Mouse (Mus musculus): ENCODE measurements at regions not wholly inside any gene's neighbourhood (a gene's known extent, or its start where the extent isn't known, plus 50 kb on each side); places are given as distances from the start of the nearest gene placed in this dataset.

GRCm38 (mm10) chr11:45643629-45644325 is 208.1 kb upstream of the Clint1 start:
- H3K27ac ChIP-seq = no peak overlapping the region
- no peak for DNase-seq (ENCODE audit: low spot score in 2 of 2)
- no peak overlapping the region for H3K4me3 ChIP-seq
- no peak for TF ChIP-seq CTCF (conservative IDR thresholded peaks at IDR 0.05)

- H3K4me3 ChIP-seq = no peak overlapping the region
- H3K27ac ChIP-seq = no peak overlapping the region
- no peak for DNase-seq (ENCODE audit: low spot score in 2 of 2)
- peak; percentile 52 for TF ChIP-seq CTCF (conservative IDR thresholded peaks at IDR 0.05)
These were observed 206.0 kb upstream of the Clint1 start for GRCm38 (mm10) chr11:45645815-45646214.

- Histone ChIP-seq H3K4me3 (no peak overlapping the region), H3K27ac (no peak overlapping the region)
- DNase-seq (ENCODE audit: low spot score in 2 of 2) = no peak
- TF ChIP-seq CTCF (conservative IDR thresholded peaks at IDR 0.05) = peak; percentile 69
These were observed 204.0 kb upstream of the Clint1 start for GRCm38 (mm10) chr11:45647888-45648287.

- H3K27ac ChIP-seq = no peak overlapping the region
- no peak overlapping the region for H3K4me3 ChIP-seq
- TF ChIP-seq CTCF (conservative IDR thresholded peaks at IDR 0.05) = no peak
- no peak for DNase-seq (ENCODE audit: low spot score in 2 of 2)
These were observed 195.6 kb upstream of the Clint1 start for GRCm38 (mm10) chr11:45656260-45656659.

- no peak for TF ChIP-seq CTCF (conservative IDR thresholded peaks at IDR 0.05)
- Histone ChIP-seq H3K4me3 (no peak overlapping the region), H3K27ac (no peak overlapping the region)
- DNase-seq (ENCODE audit: low spot score in 2 of 2) = no peak
These were observed 181.6 kb upstream of the Clint1 start for GRCm38 (mm10) chr11:45670156-45670830.

GRCm38 (mm10) chr11:45678666-45679292 is 173.1 kb upstream of the Clint1 start:
- Histone ChIP-seq H3K27ac (no peak overlapping the region), H3K4me3 (peak overlapping the region; percentile 30; the same call in 1 of the 2 replicates)
- DNase-seq (ENCODE audit: low spot score in 2 of 2) = peak; percentile 61 to 75
- TF ChIP-seq CTCF (conservative IDR thresholded peaks at IDR 0.05) = peak; percentile 97

GRCm38 (mm10) chr11:45679293-45679673 is 172.6 kb upstream of the Clint1 start:
- Histone ChIP-seq H3K4me3 (no peak overlapping the region), H3K27ac (no peak overlapping the region)
- no peak for DNase-seq (ENCODE audit: low spot score in 2 of 2)
- TF ChIP-seq CTCF (conservative IDR thresholded peaks at IDR 0.05) = no peak

GRCm38 (mm10) chr11:45685571-45685970 is 166.3 kb upstream of the Clint1 start:
- no peak for TF ChIP-seq CTCF (conservative IDR thresholded peaks at IDR 0.05)
- H3K27ac ChIP-seq = no peak overlapping the region
- no peak overlapping the region for H3K4me3 ChIP-seq
- no peak for DNase-seq (ENCODE audit: low spot score in 2 of 2)

GRCm38 (mm10) chr11:45693206-45693605 is 158.6 kb upstream of the Clint1 start:
- DNase-seq (ENCODE audit: low spot score in 2 of 2) = no peak
- H3K4me3 ChIP-seq = no peak overlapping the region
- H3K27ac ChIP-seq = no peak overlapping the region
- no peak for TF ChIP-seq CTCF (conservative IDR thresholded peaks at IDR 0.05)

GRCm38 (mm10) chr11:45701506-45701905 is 150.3 kb upstream of the Clint1 start:
- Histone ChIP-seq H3K27ac (no peak overlapping the region), H3K4me3 (no peak overlapping the region)
- no peak for DNase-seq (ENCODE audit: low spot score in 2 of 2)
- TF ChIP-seq CTCF (conservative IDR thresholded peaks at IDR 0.05) = no peak

GRCm38 (mm10) chr11:45702916-45703315 is 148.9 kb upstream of the Clint1 start:
- H3K27ac ChIP-seq = no peak overlapping the region
- DNase-seq (ENCODE audit: low spot score in 2 of 2) = no peak
- H3K4me3 ChIP-seq = no peak overlapping the region
- TF ChIP-seq CTCF (conservative IDR thresholded peaks at IDR 0.05) = no peak

- H3K27ac ChIP-seq = no peak overlapping the region
- no peak for DNase-seq (ENCODE audit: low spot score in 2 of 2)
- no peak overlapping the region for H3K4me3 ChIP-seq
- TF ChIP-seq CTCF (conservative IDR thresholded peaks at IDR 0.05) = no peak
These were observed 147.4 kb upstream of the Clint1 start for GRCm38 (mm10) chr11:45704411-45704810.

- Histone ChIP-seq H3K27ac (no peak overlapping the region), H3K4me3 (no peak overlapping the region)
- DNase-seq (ENCODE audit: low spot score in 2 of 2) = no peak
- TF ChIP-seq CTCF (conservative IDR thresholded peaks at IDR 0.05) = no peak
These were observed 133.2 kb upstream of the Clint1 start for GRCm38 (mm10) chr11:45718630-45719029.

Data from layer of hippocampus, adult 2 months (tissue).